Mouse (Mus musculus) heart, postnatal 4 days (tissue): ENCODE results near the gene Prr5. TPM values are rescaled to one million over a fixed set of nuclear protein-coding genes. Genes with fewer than 3 reads are reported as not detected.

Experiments used
- DNase-seq: peaks from one replicate; pipeline ENCODE4 v3.0.0; 2021
- total RNA-seq, 2 experiments: library from RNA; stranded (reverse); gene quantifications; 2 replicates each; pipeline ENCODE4 v1.2.3; 2021

Gene Prr5
- total RNA-seq, 2 experiments from 2014 or later, result 11.6 to 12.3 TPM

DNA sequence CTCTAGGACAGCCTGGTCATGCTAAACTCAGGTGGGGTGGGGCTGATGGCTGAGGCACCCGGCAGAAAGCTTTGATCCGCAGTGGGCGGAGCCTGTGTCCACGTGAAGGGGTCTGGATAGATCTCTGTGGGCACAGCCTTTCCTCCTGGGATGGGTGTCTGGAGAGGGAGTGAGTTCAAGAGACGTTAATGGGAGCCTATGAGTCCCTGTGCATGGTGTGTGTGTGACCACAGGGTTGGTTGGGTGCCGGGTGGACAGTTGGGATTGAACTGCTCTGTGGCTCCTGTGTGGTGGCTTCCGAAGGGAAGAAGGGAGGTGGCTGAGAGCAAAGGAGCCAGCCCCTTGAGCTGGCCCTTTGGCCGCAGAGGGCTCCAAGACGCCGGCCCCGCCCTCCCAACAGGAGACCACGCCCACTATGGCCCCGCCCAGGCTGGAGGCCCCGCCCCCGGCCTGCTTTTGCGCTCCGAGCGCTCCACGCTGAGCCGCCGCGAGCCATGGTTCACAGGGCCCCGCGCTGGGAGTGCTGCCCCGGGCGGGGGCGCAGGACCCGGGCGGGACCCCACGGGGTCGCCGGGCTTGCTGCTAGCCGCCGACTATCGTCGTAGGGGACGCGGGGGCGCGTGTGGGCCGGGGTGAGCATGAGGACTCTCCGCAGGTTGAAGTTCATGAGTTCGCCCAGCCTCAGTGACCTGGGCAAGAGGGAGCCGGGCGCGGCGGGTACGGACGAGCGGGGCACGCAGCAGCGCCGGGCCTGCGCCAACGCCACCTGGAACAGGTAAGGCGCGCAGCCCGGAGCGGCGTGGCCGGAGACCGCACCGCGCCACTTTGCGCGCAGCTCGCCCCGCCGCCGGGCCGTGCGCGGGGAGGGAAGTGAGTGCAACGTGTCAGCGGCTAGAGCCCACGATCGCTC, 11.4 kb downstream of the Prr5 start:
- DNase-seq, result peak; percentile 96

DNA sequence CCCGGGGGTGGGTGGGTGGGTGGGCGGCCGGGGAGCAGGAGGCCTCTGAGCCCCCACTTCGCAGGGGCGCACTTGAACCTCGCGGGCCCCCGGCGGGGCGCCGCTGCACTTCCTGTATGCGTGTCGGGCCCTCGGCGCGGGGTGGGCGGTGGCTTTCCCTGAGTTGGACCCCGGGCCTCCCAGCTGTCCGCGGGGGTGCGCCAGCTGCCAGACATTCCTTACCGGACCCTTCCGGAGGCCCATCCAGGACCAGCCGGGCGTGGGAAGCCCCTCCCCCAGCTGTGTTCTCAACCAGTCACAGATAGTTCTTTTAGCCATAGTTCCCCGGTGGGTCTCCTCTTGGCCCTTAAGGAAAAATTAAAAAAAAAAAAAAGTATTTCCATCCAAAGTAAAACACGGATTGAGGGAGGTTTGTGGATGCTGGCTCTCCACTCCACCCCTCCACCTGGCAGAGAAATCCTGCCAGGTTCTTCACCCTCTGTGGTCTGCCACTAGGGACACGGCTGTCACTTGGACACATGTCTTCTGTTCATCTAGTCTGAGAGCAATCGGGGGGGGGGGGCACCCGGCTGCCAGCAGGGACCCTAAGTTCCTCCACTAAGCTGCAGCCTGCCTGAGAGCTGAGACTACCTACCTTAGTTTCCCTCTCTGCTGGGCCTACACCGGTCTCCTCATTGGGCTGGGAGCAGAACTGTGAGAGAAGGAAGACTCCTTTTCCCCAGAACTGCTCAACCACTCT, 12.2 kb downstream of the Prr5 start:
- DNase-seq, result peak; percentile 79

DNA sequence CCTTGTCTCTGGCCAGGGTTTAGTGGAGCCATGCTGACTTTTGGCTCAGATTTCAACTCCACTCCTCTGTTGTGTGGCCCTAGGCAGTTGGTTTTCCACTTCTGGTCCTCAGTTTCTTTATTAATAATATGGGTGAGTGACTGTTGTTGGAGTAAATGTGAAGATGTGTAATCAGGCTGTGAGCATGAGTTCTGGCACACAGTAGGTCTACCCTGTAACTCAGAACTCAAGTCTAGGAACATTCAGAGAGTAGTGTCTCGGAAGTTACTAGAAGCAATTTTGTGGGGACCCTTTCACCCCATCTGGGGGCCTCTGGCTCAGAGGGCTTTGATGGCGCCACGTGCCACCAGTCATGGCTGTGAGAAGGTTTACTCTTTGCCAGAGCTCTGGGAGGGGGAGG, 12.8 kb downstream of the Prr5 start:
- DNase-seq, result no peak

DNA sequence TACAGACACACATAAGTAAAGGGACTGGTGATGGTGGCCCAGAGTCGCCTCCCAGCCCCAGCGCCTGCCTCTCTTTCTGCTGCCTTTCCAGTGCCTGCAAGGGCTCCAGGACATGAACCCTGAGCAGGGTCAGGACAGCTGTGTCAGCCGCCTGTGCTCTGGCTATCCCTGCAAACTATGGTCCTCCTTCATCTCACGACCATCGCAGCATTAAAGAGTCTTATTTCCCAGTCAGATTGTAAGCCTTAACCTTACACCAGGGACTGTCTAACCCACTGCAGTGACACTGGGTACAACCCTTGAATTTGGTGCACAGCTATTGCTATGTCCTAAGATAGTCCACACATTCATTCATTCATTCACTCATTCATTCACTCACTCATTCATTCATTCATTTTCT, 13.4 kb downstream of the Prr5 start:
- no peak for DNase-seq

- no peak for DNase-seq
These were observed 15.1 kb downstream of the Prr5 start for GRCm38 (mm10) chr15:84684520-84684919.

GRCm38 (mm10) chr15:84685417-84685816, 16.0 kb downstream of the Prr5 start:
- no peak for DNase-seq

DNA sequence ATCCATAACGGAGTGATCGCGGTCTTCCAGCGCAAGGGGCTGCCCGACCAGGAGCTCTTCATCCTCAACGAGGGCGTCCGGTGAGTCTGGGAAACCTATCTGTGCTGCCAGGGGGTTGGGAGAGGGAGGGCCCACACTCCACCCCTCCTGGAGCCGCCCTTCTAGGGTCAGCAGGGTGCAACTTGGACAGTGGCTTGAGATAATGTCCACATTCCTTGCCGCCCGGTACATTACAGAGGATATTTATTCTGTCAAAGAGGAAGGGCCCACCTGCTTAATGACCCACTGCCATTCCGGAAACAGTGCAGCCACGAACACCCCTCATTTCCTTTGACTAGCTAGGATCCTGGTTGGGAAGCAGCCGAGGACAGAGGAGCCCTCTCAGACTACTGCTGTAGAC, 18.5 kb downstream of the Prr5 start:
- peak; percentile 31 for DNase-seq

DNA sequence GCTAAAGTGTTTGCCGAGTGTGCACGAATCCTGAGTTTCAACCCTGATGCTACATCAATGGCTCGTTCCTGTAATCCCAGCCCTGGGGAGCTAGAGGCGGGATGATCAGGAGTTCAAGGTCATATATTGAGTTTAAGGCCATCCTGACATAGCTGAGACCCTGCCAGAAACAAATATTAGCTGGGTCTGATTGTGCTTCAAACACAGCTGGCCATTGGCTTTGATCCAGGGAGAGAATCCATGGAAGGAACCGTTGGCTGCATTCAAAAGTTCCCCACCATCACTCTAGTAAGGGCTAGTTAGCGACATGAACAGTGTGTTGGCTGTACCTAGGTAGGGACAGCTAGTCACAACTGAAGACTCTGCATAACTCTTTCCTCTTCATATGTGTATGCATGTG, 19.9 kb downstream of the Prr5 start:
- DNase-seq, result peak; percentile 33

- DNase-seq, result no peak
These were observed 22.1 kb downstream of the Prr5 start for GRCm38 (mm10) chr15:84691513-84691912.

DNA sequence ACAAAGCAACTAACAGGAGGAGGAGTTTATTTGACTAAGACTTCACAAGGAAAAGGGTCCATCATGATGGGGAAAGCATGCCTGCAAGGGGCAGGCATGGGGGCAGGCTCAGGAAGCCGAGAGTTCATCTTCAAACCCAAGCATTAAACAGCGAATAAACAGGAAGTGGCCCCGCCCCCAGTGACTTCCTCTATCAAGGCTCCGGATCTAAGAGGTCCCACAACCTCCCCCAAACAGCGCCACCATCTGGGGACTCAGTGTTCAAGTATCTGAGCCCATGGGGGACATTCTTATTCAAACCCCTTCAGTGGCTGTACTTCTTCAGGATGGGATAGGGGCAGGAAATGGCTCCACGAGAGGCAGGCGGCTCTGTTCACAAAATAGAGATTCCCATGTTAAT, 23.2 kb downstream of the Prr5 start:
- DNase-seq, result no peak

DNA sequence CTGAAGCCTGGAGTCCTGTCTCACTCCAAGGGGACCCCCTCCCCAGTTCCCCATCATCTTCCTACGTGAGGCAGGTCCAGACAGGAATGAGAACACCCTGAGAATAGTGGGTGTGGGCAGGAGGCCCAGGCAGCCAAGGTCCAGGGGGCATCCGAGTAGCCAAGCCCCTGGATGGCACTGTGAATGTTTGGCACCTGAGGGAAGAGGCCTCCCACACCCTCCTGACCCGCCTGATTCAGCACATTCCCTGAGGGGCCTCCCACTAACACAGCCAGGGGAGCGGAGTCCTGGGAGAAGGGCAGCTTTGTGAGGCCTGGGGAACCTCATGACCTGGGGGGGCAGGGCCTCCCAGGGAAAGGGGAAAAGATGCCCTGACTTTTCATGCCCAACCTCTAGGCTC, 26.6 kb downstream of the Prr5 start:
- DNase-seq, result no peak

DNA sequence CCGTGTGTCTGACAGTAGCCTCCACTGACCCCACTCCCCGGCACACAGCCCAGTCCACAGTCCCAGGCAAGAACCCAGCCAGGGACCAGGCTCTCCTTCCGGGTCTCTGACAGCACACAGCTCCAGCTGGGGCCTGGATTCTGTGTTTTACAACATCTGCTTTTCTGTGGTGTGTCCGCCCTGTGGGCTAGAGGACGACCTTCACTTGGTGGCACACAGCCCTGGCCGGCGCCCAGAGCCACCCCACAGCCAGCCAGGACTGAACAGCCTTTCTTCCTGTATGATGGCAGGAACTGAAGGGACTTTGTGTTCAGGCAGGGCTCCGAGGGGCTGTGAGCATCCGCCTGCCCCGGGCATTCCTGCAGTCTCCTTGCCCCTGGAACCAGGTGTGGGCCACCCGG, 28.2 kb downstream of the Prr5 start:
- peak; percentile 76 for DNase-seq

DNA sequence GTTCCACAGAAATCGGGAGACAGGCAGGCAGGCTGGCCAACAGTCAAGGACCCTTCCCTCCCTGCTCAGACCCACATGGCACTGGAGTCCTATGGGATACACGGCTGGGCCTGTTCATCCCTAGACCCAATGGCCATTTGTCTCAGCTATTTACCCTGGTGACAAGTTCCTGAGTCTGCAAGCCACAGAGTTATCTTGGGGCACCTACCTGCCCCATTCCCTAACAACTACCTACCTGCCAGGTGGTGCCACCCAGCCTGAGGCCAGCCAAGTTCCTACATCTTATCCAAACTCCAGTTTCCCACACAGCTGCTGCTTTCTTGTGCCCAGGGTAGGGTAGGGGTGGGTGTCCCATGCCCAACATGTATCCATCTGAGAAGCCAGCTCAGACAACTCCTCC, 28.8 kb downstream of the Prr5 start:
- no peak for DNase-seq

GRCm38 (mm10) chr15:84700147-84700794, 30.9 kb downstream of the Prr5 start:
- peak; percentile 80 for DNase-seq

DNA sequence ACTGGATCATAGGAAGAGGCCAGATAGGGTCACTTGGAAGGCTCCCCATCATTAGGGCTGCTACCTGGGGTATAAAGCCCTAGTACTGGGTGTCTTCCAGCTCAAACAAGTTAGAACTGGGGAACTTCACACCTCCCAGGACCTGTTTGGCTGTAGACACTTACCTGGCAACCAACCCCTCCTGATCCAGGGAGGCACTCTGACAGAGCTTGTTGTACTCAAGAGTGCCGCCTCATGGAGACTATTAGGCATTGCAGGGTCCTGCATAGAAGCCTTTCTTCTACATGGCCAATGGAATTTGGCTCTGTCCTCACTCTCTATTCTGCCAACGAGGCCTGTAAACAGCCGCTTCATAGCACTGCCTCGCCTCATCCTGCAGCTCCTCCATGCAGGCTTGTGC, 32.5 kb downstream of the Prr5 start:
- DNase-seq, result peak; percentile 69

GRCm38 (mm10) chr15:84702391-84703345, 33.2 kb downstream of the Prr5 start:
- no peak for DNase-seq

- no peak for DNase-seq
These were observed 34.6 kb downstream of the Prr5 start for GRCm38 (mm10) chr15:84703992-84704391.

GRCm38 (mm10) chr15:84705351-84705901, 36.0 kb downstream of the Prr5 start:
- no peak for DNase-seq

GRCm38 (mm10) chr15:84706983-84707619, 37.7 kb downstream of the Prr5 start:
- DNase-seq, result no peak

GRCm38 (mm10) chr15:84712566-84713405, 43.4 kb downstream of the Prr5 start:
- DNase-seq, result peak; percentile 46
